Mouse (Mus musculus): ENCODE data around the gene Sgce.

DNA sequence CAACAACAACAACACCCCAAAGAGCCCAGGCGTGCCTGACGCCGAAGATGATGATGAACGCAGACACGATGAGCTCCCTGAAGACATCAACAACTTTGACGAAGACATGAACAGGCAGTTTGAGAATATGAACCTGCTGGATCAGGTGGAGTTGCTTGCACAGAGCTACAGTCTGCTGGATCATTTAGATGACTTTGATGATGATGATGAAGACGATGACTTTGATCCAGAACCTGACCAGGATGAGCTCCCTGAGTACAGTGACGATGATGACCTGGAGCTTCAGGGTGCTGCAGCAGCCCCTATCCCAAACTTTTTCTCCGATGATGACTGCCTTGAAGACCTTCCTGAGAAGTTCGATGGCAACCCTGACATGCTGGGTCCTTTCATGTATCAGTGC is 7.3 kb upstream of the Sgce start:
- TF ChIP-seq ZC3H11A (IDR thresholded peaks at IDR 0.05; ENCODE audit: borderline replicate concordance, low read depth, low read length) = no peak
- TF ChIP-seq MAFK (IDR thresholded peaks at IDR 0.05; ENCODE audit: insufficient read depth, low read depth, low read length) = no peak
- no peak for TF ChIP-seq CHD2 (IDR thresholded peaks at IDR 0.05; ENCODE audit: low read depth, low read length)
